In the genomic region with DNA sequence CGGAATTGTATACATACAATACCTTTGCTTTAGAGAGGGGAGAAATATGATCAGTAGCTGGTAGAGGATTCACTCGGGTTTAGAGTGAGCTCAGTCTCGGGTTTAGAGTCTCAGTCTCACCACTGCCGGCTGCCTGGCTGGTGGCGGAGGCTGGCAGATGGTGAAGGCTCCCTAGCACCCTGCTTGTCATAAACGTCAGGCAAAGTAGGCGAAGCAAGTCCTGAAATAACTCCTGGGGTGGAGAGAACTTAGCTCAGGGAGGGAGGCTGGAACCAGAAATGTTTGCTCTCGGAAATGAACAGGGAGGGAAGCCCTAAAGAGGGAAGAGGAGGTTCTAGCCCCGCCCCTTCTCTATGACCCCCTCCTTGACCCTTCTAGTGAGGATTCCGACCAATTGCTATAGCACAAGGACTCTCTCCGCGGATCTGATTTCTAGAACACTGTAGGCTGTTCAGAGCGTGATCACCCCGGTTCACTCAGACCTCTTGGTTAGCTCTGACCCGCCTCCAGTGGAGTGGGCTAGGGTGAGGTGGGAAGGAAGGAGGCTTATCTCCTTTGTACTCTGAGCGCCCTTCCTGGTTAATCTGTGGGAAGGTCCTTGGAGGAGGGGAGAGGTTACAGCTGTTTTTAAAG, we compare ENCODE assay signal across 8 mouse cellular contexts. TPM values are rescaled to one million over a fixed set of nuclear protein-coding genes. Genes with fewer than 3 reads are reported as not detected.
DNase-seq lines count a peak whose midpoint lies in the region; ATAC-seq and TF ChIP-seq lines count a peak whose summit lies in the region.

No protein-coding gene starts in this region.

- no peak for TF ChIP-seq CTCF in gastrocnemius, adult 2 months (IDR thresholded peaks at IDR 0.05)
- no peak for TF ChIP-seq CTCF in olfactory bulb, adult 2 months (IDR thresholded peaks at IDR 0.05; ENCODE audit: insufficient read depth, low read depth, low read length)

- H3K9ac ChIP-seq in heart, embryonic 13.5 days: peak overlapping the region; percentile 38
- H3K9ac ChIP-seq in hindbrain, embryonic 14.5 days: no peak overlapping the region

- intact Hi-C loops in gastrocnemius, adult 2 months (cut with DNase I): no loop called here

- H3K36me3 ChIP-seq in heart, embryonic 13.5 days: no peaks in the 10 kb centered on the region
- no peaks in the 10 kb centered on the region for H3K36me3 ChIP-seq in hindbrain, embryonic 14.5 days (replicated peaks; ENCODE audit: control insufficient read depth, insufficient read depth)

- peaks cover 42% of the 10 kb centered on the region for H3K4me1 ChIP-seq in heart, embryonic 13.5 days
- H3K4me1 ChIP-seq in olfactory bulb, adult 2 months (ENCODE audit: control insufficient read depth, insufficient read depth, low read length): peaks cover 23% of the 10 kb centered on the region
- H3K4me1 ChIP-seq in hindbrain, embryonic 14.5 days (replicated peaks; ENCODE audit: control insufficient read depth, insufficient read depth, low read length): peaks cover 4% of the 10 kb centered on the region

- peak; percentile 31 for DNase-seq in gastrocnemius, adult 2 months
- DNase-seq in gastrocnemius, adult 18-20 months (ENCODE audit: low spot score): no peak
- peak; percentile 45 for DNase-seq in embryo, embryonic 10 days (ENCODE audit: low spot score)
- peak; percentile 72 to 86 for DNase-seq in left cerebral cortex, adult 18-20 months (ENCODE audit: low spot score in 2 of 2)
- DNase-seq in B cell, adult 2 months: no peak
- no peak for DNase-seq in hindbrain, embryonic 14.5 days (ENCODE audit: low spot score)

- peak overlapping the region; percentile 41 for H3K4me3 ChIP-seq in gastrocnemius, adult 2 months
- peak overlapping the region; percentile 7; the same call in 1 of the 2 replicates for H3K4me3 ChIP-seq in heart, embryonic 13.5 days
- no peak overlapping the region for H3K4me3 ChIP-seq in olfactory bulb, adult 2 months (ENCODE audit: insufficient read depth, low read depth, low read length)
- H3K4me3 ChIP-seq in hindbrain, embryonic 14.5 days (replicated peaks; ENCODE audit: low read length): no peak overlapping the region

- WGBS in heart, embryonic 13.5 days: 12% methylated on average over 16 of the region's 16 CpGs
- WGBS in olfactory bulb, adult 2 months: 48% methylated on average over 16 of the region's 16 CpGs
- WGBS in hindbrain, embryonic 14.5 days: 44% methylated on average over 16 of the region's 16 CpGs

- H3K27ac ChIP-seq in gastrocnemius, adult 2 months: peak overlapping the region; percentile 82
- H3K27ac ChIP-seq in heart, embryonic 13.5 days (replicated peaks): peak overlapping the region; percentile 88
- H3K27ac ChIP-seq in olfactory bulb, adult 2 months (ENCODE audit: insufficient read depth, low read depth, low read length): peak overlapping the region; percentile 41; the same call in 1 of the 2 replicates
- no peak overlapping the region for H3K27ac ChIP-seq in hindbrain, embryonic 14.5 days

- 0 out of 2 replicates have a peak, but pooled peaks have one; percentile 43 for ATAC-seq in heart, embryonic 13.5 days (ENCODE audit: extremely low read depth, insufficient number of reproducible peaks, low FRiP score, low TSS enrichment)
- ATAC-seq in hindbrain, embryonic 14.5 days (ENCODE audit: low FRiP score): no peak

- H3K27me3 ChIP-seq in heart, embryonic 13.5 days (replicated peaks): no peaks in the 10 kb centered on the region
- no peaks in the 10 kb centered on the region for H3K27me3 ChIP-seq in hindbrain, embryonic 14.5 days (ENCODE audit: control insufficient read depth, insufficient read depth, low read length)

- TF ChIP-seq POLR2A in olfactory bulb, adult 2 months (IDR thresholded peaks at IDR 0.05; ENCODE audit: insufficient read depth, low read depth, low read length): no peak

- H3K4me2 ChIP-seq in heart, embryonic 13.5 days: peak overlapping the region; percentile 48
- H3K4me2 ChIP-seq in hindbrain, embryonic 14.5 days (replicated peaks): no peak overlapping the region

- no peaks in the 10 kb centered on the region for H3K9me3 ChIP-seq in heart, embryonic 13.5 days
- H3K9me3 ChIP-seq in hindbrain, embryonic 14.5 days (ENCODE audit: control insufficient read depth, low read length): no peaks in the 10 kb centered on the region

RNA-seq across cellular contexts. Expression of a gene that starts 7.8 kb away (rescaled TPM):
- total RNA-seq in gastrocnemius, adult 2 months (2021): 10 to 100 TPM in 1 of 2 experiments, 1 to 10 TPM in 1; 6.7 to 13.1 TPM
- 10 to 100 TPM in 1 of 2 experiments, 1 to 10 TPM in 1; 6.1 to 23.4 TPM for total RNA-seq in gastrocnemius, adult 18-20 months (2021)
- polyA plus RNA-seq in heart, embryonic 13.5 days (2015; fragmentation: Nextera tagmentation; extraction: Ambion mirVana): 8.7 and 9.1 TPM in 2 replicates
- 10 to 100 TPM; 34.7 to 37.2 TPM for total RNA-seq in left cerebral cortex, adult 18-20 months (2021)
- polyA plus RNA-seq in olfactory bulb, adult 2 months (2012; ENCODE audit: insufficient read depth, insufficient read length, low replicate concordance, missing spikeins): not detected in 2 replicates
- polyA plus RNA-seq in hindbrain, embryonic 14.5 days (2014; fragmentation: Nextera tagmentation; extraction: Ambion mirVana): 5.6 and 5.9 TPM in 2 replicates

RNA-seq across cellular contexts. Expression of a gene that starts 46.1 kb away (rescaled TPM):
- 10 to 100 TPM; 24.2 to 27.4 TPM for total RNA-seq in gastrocnemius, adult 2 months (2021)
- total RNA-seq in gastrocnemius, adult 18-20 months (2021): 10 to 100 TPM; 30.1 to 31.5 TPM
- 31.8 and 37.0 TPM in 2 replicates for polyA plus RNA-seq in heart, embryonic 13.5 days (2015; fragmentation: Nextera tagmentation; extraction: Ambion mirVana)
- total RNA-seq in left cerebral cortex, adult 18-20 months (2021): 10 to 100 TPM in 1 of 2 experiments, 1 to 10 TPM in 1; 9.0 to 11.0 TPM
- polyA plus RNA-seq in olfactory bulb, adult 2 months (2012; ENCODE audit: insufficient read depth, insufficient read length, low replicate concordance, missing spikeins): not detected in 2 replicates
- polyA plus RNA-seq in hindbrain, embryonic 14.5 days (2014; fragmentation: Nextera tagmentation; extraction: Ambion mirVana): 13.7 and 16.6 TPM in 2 replicates

RNA-seq across cellular contexts. Expression of a gene that starts 59.6 kb away (rescaled TPM):
- 10 to 100 TPM; 13.8 to 15.1 TPM for total RNA-seq in gastrocnemius, adult 2 months (2021)
- 10 to 100 TPM; 13.9 to 14.3 TPM for total RNA-seq in gastrocnemius, adult 18-20 months (2021)
- 18.8 and 20.1 TPM in 2 replicates for polyA plus RNA-seq in heart, embryonic 13.5 days (2015; fragmentation: Nextera tagmentation; extraction: Ambion mirVana)
- 10 to 100 TPM; 35.5 to 37.2 TPM for total RNA-seq in left cerebral cortex, adult 18-20 months (2021)
- polyA plus RNA-seq in olfactory bulb, adult 2 months (2012; ENCODE audit: insufficient read depth, insufficient read length, low replicate concordance, missing spikeins): not detected in 2 replicates
- 29.3 and 30.5 TPM in 2 replicates for polyA plus RNA-seq in hindbrain, embryonic 14.5 days (2014; fragmentation: Nextera tagmentation; extraction: Ambion mirVana)

Comparison
In these comparisons a context has a peak if more than half of its experiments do, and no peak if none do; other contexts are left out.
1. DNase-seq: peak in gastrocnemius, adult 2 months (single experiment), embryo, embryonic 10 days (single experiment) and left cerebral cortex, adult 18-20 months (2 of 2); none in gastrocnemius, adult 18-20 months (single experiment), B cell, adult 2 months (0 of 2) and hindbrain, embryonic 14.5 days (single experiment).
2. H3K4me3 ChIP-seq: peak in gastrocnemius, adult 2 months (single experiment) and heart, embryonic 13.5 days (single experiment); none in olfactory bulb, adult 2 months (single experiment) and hindbrain, embryonic 14.5 days (single experiment).